Mouse (Mus musculus) forebrain, embryonic 11.5 days (tissue): Measurements from ENCODE around the gene 4930470P17Rik. TPM values are rescaled to one million over a fixed set of nuclear protein-coding genes. Genes with fewer than 3 reads are reported as not detected.

Experiments used
- polyA plus RNA-seq: library from polyadenylated mRNA; unstranded; fragments of >200 nt; fragmentation: Nextera tagmentation; extraction: Ambion mirVana; gene quantifications from 2 replicates; pipeline ENCODE4 v1.2.1, GENCODE M21; 2014

The 4930470P17Rik gene
- polyA plus RNA-seq, 1 experiment from 2014 or later, result not detected

Other genes with a start within 250 kb of the 4930470P17Rik start
- gene Bcas1, start 174.2 kb downstream of the 4930470P17Rik start, polyA plus RNA-seq, result 0.33 and 0.45 TPM in 2 replicates
- 105 and 130 TPM in 2 replicates for gene Pfdn4, start 105.6 kb downstream of the 4930470P17Rik start, polyA plus RNA-seq
- gene Cyp24a1, start 104.9 kb downstream of the 4930470P17Rik start, polyA plus RNA-seq, result 0.07 TPM in 1 of 2 replicates, not detected in the other
- gene Dok5, start 129.8 kb upstream of the 4930470P17Rik start, polyA plus RNA-seq, result 6.2 and 8.1 TPM in 2 replicates